Mouse (Mus musculus): ENCODE data around the gene Emc8.

DNA sequence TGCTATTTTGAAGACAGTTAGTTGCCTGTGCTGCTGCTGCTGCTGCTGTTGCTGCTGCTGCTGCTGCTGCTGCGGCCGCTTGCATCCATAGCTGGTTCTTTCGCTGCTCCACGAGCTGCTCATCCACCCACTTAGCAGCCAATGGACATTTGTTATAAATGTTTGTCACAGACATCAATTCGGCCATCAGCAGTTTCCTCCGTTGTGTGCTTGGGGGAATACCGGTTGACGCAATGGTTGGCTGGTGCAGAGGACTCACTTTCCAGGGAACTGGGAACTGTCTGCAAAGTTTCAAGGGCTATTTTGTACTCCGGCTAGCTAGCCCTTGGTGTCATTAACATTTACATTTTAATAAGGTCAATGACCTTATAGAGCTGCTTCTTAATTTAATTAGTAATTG lies 35.8 kb upstream of the Emc8 start:
- TF ChIP-seq TAL1 (IDR thresholded peaks at IDR 0.05; ENCODE audit: low read length) (no peak), GATA1 (IDR thresholded peaks at IDR 0.05; ENCODE audit: low read length) (no peak)
